Mouse (Mus musculus) limb, embryonic 12.5 days (tissue): ENCODE measurements around the gene Ss18l2. TPM values are rescaled to one million over a fixed set of nuclear protein-coding genes. Genes with fewer than 3 reads are reported as not detected.
A peak's percentile ranks its signal among the peaks of the same experiment; 100 is the strongest.

Experiments used
- ATAC-seq: fragments of 200-750 bp; cut with Nextera tagmentation; 2 replicates; pipeline ENCODE4 v1.8.0; 2017; ENCODE audit warnings: low read depth, moderate TSS enrichment; ENCODE audit not compliant: insufficient number of reproducible peaks, insufficient read depth, low FRiP score, low TSS enrichment
- H3K27ac ChIP-seq: fragments of 300-500 bp; sonication (generic); 2 replicates; pipeline ENCODE4 v1.5.1; 2016; ENCODE audit warnings: mild to moderate bottlenecking, moderate library complexity
- H3K27me3 ChIP-seq: fragments of 300-500 bp; sonication (generic); 2 replicates; pipeline ENCODE4 v1.6.1; 2016; ENCODE audit warnings: mild to moderate bottlenecking, moderate library complexity
- H3K36me3 ChIP-seq: fragments of 300-500 bp; sonication (generic); 2 replicates; pipeline ENCODE4 v1.6.1; 2016; ENCODE audit warnings: mild to moderate bottlenecking, moderate library complexity
- H3K4me1 ChIP-seq: fragments of 300-500 bp; sonication (generic); replicated peaks from 2 replicates; pipeline ENCODE4 v1.6.1; 2016
- H3K4me2 ChIP-seq: fragments of 300-500 bp; sonication (generic); 2 replicates; pipeline ENCODE4 v1.6.1; 2016; ENCODE audit warnings: mild to moderate bottlenecking, moderate library complexity
- H3K4me3 ChIP-seq: fragments of 300-500 bp; sonication (generic); replicated peaks from 2 replicates; pipeline ENCODE4 v1.5.1; 2016; ENCODE audit warnings: mild to moderate bottlenecking
- H3K9ac ChIP-seq: fragments of 300-500 bp; sonication (generic); replicated peaks from 2 replicates; pipeline ENCODE4 v1.6.1; 2016; ENCODE audit warnings: mild to moderate bottlenecking, moderate library complexity
- H3K9me3 ChIP-seq: fragments of 300-500 bp; sonication (generic); 2 replicates; pipeline ENCODE4 v1.6.1; 2016; ENCODE audit warnings: mild to moderate bottlenecking, moderate library complexity
- WGBS: fragments of 180-500 bp; shearing (Covaris S2); methylation state at CpG from one replicate; pipeline ENCODE4 v1.1.7; 2016; 5-methylcytosine and 5-hydroxymethylcytosine counted together
- polyA plus RNA-seq: library from polyadenylated mRNA; unstranded; fragments of >200 nt; fragmentation: Nextera tagmentation; extraction: Ambion mirVana; gene quantifications from 2 replicates; pipeline ENCODE4 v1.2.1, GENCODE M21; 2016

Gene Ss18l2
- polyA plus RNA-seq, 1 experiment from 2014 or later = 95.8 TPM

- Histone ChIP-seq H3K4me2 (no peak overlapping the region), H3K27me3 (peaks cover 12% of the 10 kb centered on the region), H3K4me3 (no peak overlapping the region), H3K36me3 (peaks cover 4% of the 10 kb centered on the region; the same call in 1 of the 2 replicates), H3K9me3 (no peaks in the 10 kb centered on the region), H3K9ac (no peak overlapping the region), H3K27ac (no peak overlapping the region), H3K4me1 (peaks cover 11% of the 10 kb centered on the region; the same call in 1 of the 2 replicates)
- WGBS = 66% methylated on average over 4 of the region's 4 CpGs
- no peak for ATAC-seq
Measured at GRCm38 (mm10) chr9:121677069-121677468, 33.1 kb upstream of the Ss18l2 start.

GRCm38 (mm10) chr9:121677476-121677875, 32.7 kb upstream of the Ss18l2 start:
- 78% methylated on average over 8 of the region's 8 CpGs for WGBS
- Histone ChIP-seq H3K9me3 (no peaks in the 10 kb centered on the region), H3K4me1 (0 out of 2 replicates have a peak, but pooled peaks cover 7% of the 10 kb centered on the region), H3K4me3 (no peak overlapping the region), H3K36me3 (peaks cover 8% of the 10 kb centered on the region), H3K27me3 (peaks cover 12% of the 10 kb centered on the region), H3K9ac (no peak overlapping the region), H3K4me2 (no peak overlapping the region), H3K27ac (no peak overlapping the region)
- ATAC-seq = no peak

GRCm38 (mm10) chr9:121679549-121679948, 30.6 kb upstream of the Ss18l2 start:
- WGBS = 18% methylated on average over 6 of the region's 6 CpGs
- no peak overlapping the region for H3K9ac ChIP-seq
- no peaks in the 10 kb centered on the region for H3K9me3 ChIP-seq
- no peak overlapping the region for H3K4me2 ChIP-seq
- H3K27me3 ChIP-seq = peaks cover 12% of the 10 kb centered on the region
- H3K27ac ChIP-seq = no peak overlapping the region
- H3K4me1 ChIP-seq = 0 out of 2 replicates have a peak, but pooled peaks cover 10% of the 10 kb centered on the region
- no peak overlapping the region for H3K4me3 ChIP-seq
- peak; percentile 61; the same call in 1 of the 2 replicates for ATAC-seq
- H3K36me3 ChIP-seq = peaks cover 24% of the 10 kb centered on the region

GRCm38 (mm10) chr9:121681191-121681590, 28.9 kb upstream of the Ss18l2 start:
- H3K27ac ChIP-seq = no peak overlapping the region
- no peaks in the 10 kb centered on the region for H3K9me3 ChIP-seq
- no peak overlapping the region for H3K4me2 ChIP-seq
- H3K36me3 ChIP-seq = peaks cover 37% of the 10 kb centered on the region
- H3K9ac ChIP-seq = no peak overlapping the region
- ATAC-seq = no peak
- H3K27me3 ChIP-seq = peaks cover 12% of the 10 kb centered on the region
- no peak overlapping the region for H3K4me3 ChIP-seq
- H3K4me1 ChIP-seq = 0 out of 2 replicates have a peak, but pooled peaks cover 10% of the 10 kb centered on the region
- WGBS = 74% methylated on average over 8 of the region's 8 CpGs

GRCm38 (mm10) chr9:121682037-121682680, 28.0 kb upstream of the Ss18l2 start:
- Histone ChIP-seq H3K4me1 (0 out of 2 replicates have a peak, but pooled peaks cover 10% of the 10 kb centered on the region), H3K36me3 (peaks cover 44% of the 10 kb centered on the region), H3K27me3 (peaks cover 12% of the 10 kb centered on the region; the same call in 1 of the 2 replicates), H3K9ac (no peak overlapping the region), H3K4me3 (no peak overlapping the region), H3K27ac (no peak overlapping the region), H3K4me2 (no peak overlapping the region), H3K9me3 (no peaks in the 10 kb centered on the region)
- ATAC-seq = no peak
- WGBS = 77% methylated on average over 18 of the region's 18 CpGs

- Histone ChIP-seq H3K27me3 (peaks cover 2% of the 10 kb centered on the region; the same call in 1 of the 2 replicates), H3K9ac (no peak overlapping the region), H3K36me3 (peaks cover 68% of the 10 kb centered on the region), H3K4me2 (no peak overlapping the region), H3K27ac (no peak overlapping the region), H3K4me3 (no peak overlapping the region), H3K9me3 (no peaks in the 10 kb centered on the region), H3K4me1 (0 out of 2 replicates have a peak, but pooled peaks cover 7% of the 10 kb centered on the region)
- ATAC-seq = no peak
- WGBS = 79% methylated on average over 7 of the region's 7 CpGs
Measured at GRCm38 (mm10) chr9:121684702-121685101, 25.4 kb upstream of the Ss18l2 start.

- H3K9ac ChIP-seq = no peak overlapping the region
- H3K4me3 ChIP-seq = no peak overlapping the region
- no peaks in the 10 kb centered on the region for H3K4me1 ChIP-seq
- no peaks in the 10 kb centered on the region for H3K27me3 ChIP-seq
- H3K4me2 ChIP-seq = no peak overlapping the region
- no peak overlapping the region for H3K27ac ChIP-seq
- H3K9me3 ChIP-seq = no peaks in the 10 kb centered on the region
- H3K36me3 ChIP-seq = peaks cover 83% of the 10 kb centered on the region
- ATAC-seq = no peak
- WGBS = 83% methylated on average over 15 of the region's 15 CpGs
Measured at GRCm38 (mm10) chr9:121690200-121690651, 19.9 kb upstream of the Ss18l2 start.

GRCm38 (mm10) chr9:121690734-121691133, 19.4 kb upstream of the Ss18l2 start:
- H3K27me3 ChIP-seq = no peaks in the 10 kb centered on the region
- ATAC-seq = no peak
- no peak overlapping the region for H3K4me2 ChIP-seq
- no peak overlapping the region for H3K27ac ChIP-seq
- H3K4me3 ChIP-seq = no peak overlapping the region
- H3K4me1 ChIP-seq = no peaks in the 10 kb centered on the region
- no peak overlapping the region for H3K9ac ChIP-seq
- no peaks in the 10 kb centered on the region for H3K9me3 ChIP-seq
- peaks cover 82% of the 10 kb centered on the region for H3K36me3 ChIP-seq
- 90% methylated on average over 7 of the region's 7 CpGs for WGBS

GRCm38 (mm10) chr9:121694736-121695135, 15.4 kb upstream of the Ss18l2 start:
- Histone ChIP-seq H3K36me3 (peaks cover 75% of the 10 kb centered on the region), H3K9ac (no peak overlapping the region), H3K27ac (no peak overlapping the region), H3K9me3 (peaks cover 7% of the 10 kb centered on the region; the same call in 1 of the 2 replicates), H3K27me3 (no peaks in the 10 kb centered on the region), H3K4me1 (no peaks in the 10 kb centered on the region), H3K4me2 (no peak overlapping the region), H3K4me3 (no peak overlapping the region)
- ATAC-seq = no peak
- WGBS = 72% methylated on average over 12 of the region's 12 CpGs

- no peak overlapping the region for H3K9ac ChIP-seq
- H3K4me2 ChIP-seq = no peak overlapping the region
- no peaks in the 10 kb centered on the region for H3K4me1 ChIP-seq
- no peak for ATAC-seq
- H3K9me3 ChIP-seq = peaks cover 7% of the 10 kb centered on the region; the same call in 1 of the 2 replicates
- no peaks in the 10 kb centered on the region for H3K27me3 ChIP-seq
- WGBS = 95% methylated on average over 9 of the region's 9 CpGs
- no peak overlapping the region for H3K27ac ChIP-seq
- H3K4me3 ChIP-seq = no peak overlapping the region
- peaks cover 62% of the 10 kb centered on the region for H3K36me3 ChIP-seq
Measured at GRCm38 (mm10) chr9:121696626-121697025, 13.5 kb upstream of the Ss18l2 start.

- no peaks in the 10 kb centered on the region for H3K27me3 ChIP-seq
- H3K4me3 ChIP-seq = no peak overlapping the region
- H3K4me2 ChIP-seq = no peak overlapping the region
- H3K27ac ChIP-seq = no peak overlapping the region
- no peak overlapping the region for H3K9ac ChIP-seq
- H3K4me1 ChIP-seq = no peaks in the 10 kb centered on the region
- ATAC-seq = peak; percentile 37; the same call in 1 of the 2 replicates
- H3K36me3 ChIP-seq = peaks cover 54% of the 10 kb centered on the region
- WGBS = 100% methylated on average over 1 of the region's 1 CpGs
- peaks cover 7% of the 10 kb centered on the region; the same call in 1 of the 2 replicates for H3K9me3 ChIP-seq
Measured at GRCm38 (mm10) chr9:121697150-121698049, 12.7 kb upstream of the Ss18l2 start.
